Mouse (Mus musculus): ENCODE data around the gene Nat8f4.

- TF ChIP-seq CTCF (IDR thresholded peaks at IDR 0.05; ENCODE audit: low read depth): no peak
- TF ChIP-seq EP300 (optimal IDR thresholded peaks at IDR 0.05): no peak
Observed at GRCm38 (mm10) chr6:85915141-85915538, 10.5 kb upstream of the Nat8f4 start.

All from stomach, postnatal 0 days (tissue).